Mouse (Mus musculus): ENCODE results near the gene Rffl.

GRCm38 (mm10) chr11:82888491-82888946, 17.5 kb upstream of the Rffl start:
- TF ChIP-seq POLR2A (IDR thresholded peaks at IDR 0.05; ENCODE audit: borderline replicate concordance, extremely low read depth, insufficient read depth, insufficient read length, poor library complexity, severe bottlenecking) (no peak), CTCF (IDR thresholded peaks at IDR 0.05; ENCODE audit: borderline replicate concordance, extremely low read depth, insufficient read depth, insufficient read length) (no peak)

Data from brain, embryonic 14.5 days (tissue).